Mouse (Mus musculus) intestine, embryonic 16.5 days (tissue): ENCODE results near the gene Sh3kbp1. TPM values are rescaled to one million over a fixed set of nuclear protein-coding genes. Genes with fewer than 3 reads are reported as not detected.

Experiments
- ATAC-seq: fragments of 200-750 bp; cut with Nextera tagmentation; 2 replicates; pipeline ENCODE4 v1.8.0; 2017; ENCODE audit warnings: moderate TSS enrichment, moderate library complexity
- H3K27ac ChIP-seq: fragments of 300-500 bp; sonication (generic); 2 replicates; pipeline ENCODE4 v1.5.1; 2014; ENCODE audit warnings: mild to moderate bottlenecking, low read length
- H3K27me3 ChIP-seq: fragments of 300-500 bp; sonication (generic); replicated peaks from 2 replicates; pipeline ENCODE4 v1.6.1; 2014; ENCODE audit warnings: low read length, control low read depth, mixed read lengths; ENCODE audit not compliant: control insufficient read depth, insufficient read depth
- H3K36me3 ChIP-seq: fragments of 300-500 bp; sonication (generic); 2 replicates; pipeline ENCODE4 v1.6.1; 2014; ENCODE audit warnings: low read length, control low read depth; ENCODE audit not compliant: control insufficient read depth, insufficient read depth
- H3K4me1 ChIP-seq: fragments of 300-500 bp; sonication (generic); 2 replicates; pipeline ENCODE4 v1.6.1; 2014; ENCODE audit warnings: low read length, control low read depth, mixed read lengths; ENCODE audit not compliant: control insufficient read depth, insufficient read depth
- H3K4me2 ChIP-seq: fragments of 300-500 bp; sonication (generic); 2 replicates; pipeline ENCODE4 v1.6.1; 2014; ENCODE audit warnings: low read depth, low read length, control low read depth
- H3K4me3 ChIP-seq: fragments of 300-500 bp; sonication (generic); 2 replicates; pipeline ENCODE4 v1.5.1; 2014; ENCODE audit warnings: mild to moderate bottlenecking, low read length
- H3K9ac ChIP-seq: fragments of 300-500 bp; sonication (generic); 2 replicates; pipeline ENCODE4 v1.6.1; 2014; ENCODE audit warnings: low read depth, low read length
- H3K9me3 ChIP-seq: fragments of 300-500 bp; sonication (generic); 2 replicates; pipeline ENCODE4 v1.6.1; 2016; ENCODE audit warnings: low read length, control low read depth; ENCODE audit not compliant: control insufficient read depth
- WGBS: fragments of 180-500 bp; shearing (Covaris S2); extraction: QIAGEN DNeasy Blood & Tissue Kit; methylation state at CpG from one replicate; pipeline ENCODE4 v1.1.7; 2014; 5-methylcytosine and 5-hydroxymethylcytosine counted together
- polyA plus RNA-seq: library from polyadenylated mRNA; unstranded; fragments of >200 nt; fragmentation: Nextera tagmentation; extraction: Ambion mirVana; gene quantifications from 2 replicates; pipeline ENCODE4 v1.2.1, GENCODE M21; 2015

Sh3kbp1 gene
- polyA plus RNA-seq, 1 experiment from 2014 or later: 20.8 TPM

DNA sequence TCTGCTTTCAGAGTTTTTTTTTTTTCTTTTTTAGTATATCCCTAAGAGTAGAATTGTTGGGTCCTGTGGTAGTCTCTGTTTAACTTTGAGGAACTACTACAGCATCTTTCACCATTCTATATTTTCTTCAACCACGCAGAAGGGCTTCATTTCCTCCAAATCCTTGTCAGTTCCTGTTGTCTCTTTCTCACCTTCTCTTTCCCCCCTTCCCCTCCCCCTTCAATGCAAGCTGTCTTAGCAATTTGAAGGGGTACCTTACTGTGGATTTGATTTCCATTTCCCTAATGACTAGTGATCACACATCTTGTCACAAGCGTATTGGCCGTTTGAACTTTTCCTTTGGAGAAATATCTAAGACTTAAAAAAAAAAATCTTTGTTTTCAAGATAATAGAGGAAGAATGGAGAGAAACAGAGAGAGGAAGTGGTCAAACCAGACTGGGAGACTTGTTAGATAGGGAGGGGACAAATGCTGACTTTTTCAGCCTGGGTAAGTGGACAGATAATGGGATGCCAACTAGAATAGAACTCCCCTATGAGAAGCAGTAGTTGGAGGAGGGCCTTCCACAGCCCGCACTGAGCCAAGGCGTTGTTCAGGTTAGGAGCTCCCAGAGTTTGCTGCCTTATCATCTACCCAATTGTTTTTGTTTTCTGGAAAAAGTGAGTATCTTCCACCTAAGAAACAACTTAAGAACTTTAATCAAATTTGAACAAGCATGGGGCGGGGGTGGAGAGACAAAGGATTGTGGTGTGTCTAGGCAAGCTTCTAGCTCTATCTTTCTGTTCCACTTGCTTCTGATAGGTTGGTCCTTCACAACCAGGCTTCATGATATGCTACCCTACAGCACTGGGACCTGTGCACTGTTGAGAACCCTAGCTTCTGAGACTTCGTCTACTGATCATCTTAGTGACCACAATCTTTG, 130.1 kb downstream of the Sh3kbp1 start:
- ATAC-seq: no peak

DNA sequence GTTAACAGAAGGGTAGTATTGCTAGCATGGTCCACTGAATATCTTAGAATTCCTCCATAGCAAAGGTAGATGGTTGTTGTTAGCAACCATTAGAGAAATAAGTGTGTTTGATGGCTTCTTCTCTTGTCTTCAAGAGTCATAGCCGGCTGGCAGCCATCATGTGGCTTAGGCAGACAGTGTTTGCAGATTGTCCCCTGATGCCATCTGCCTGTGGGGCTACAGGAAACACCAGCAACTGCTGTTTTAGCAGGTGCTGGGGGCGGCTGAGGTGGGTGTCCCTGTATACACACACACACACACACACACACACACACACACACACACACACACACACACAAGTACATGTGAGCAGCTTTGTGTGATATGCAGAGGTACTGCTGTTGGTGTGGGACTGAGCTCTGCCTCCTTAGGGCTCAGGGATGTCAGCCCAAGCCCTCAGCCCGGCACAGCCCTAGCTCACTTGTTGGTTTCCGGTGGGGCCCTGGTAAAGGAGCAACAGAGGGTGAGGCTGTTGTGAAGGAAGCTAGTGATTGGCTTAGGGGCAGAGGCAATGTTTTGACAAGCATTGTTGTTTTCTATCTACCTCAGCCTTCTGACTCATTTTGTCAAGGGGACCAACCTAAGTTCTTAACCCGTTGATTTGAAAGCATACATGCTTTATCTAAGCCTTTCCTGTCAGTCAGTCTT, 130.9 kb downstream of the Sh3kbp1 start:
- H3K4me1 ChIP-seq: no peaks in the 10 kb centered on the region
- no peak overlapping the region for H3K4me2 ChIP-seq
- no peaks in the 10 kb centered on the region for H3K9me3 ChIP-seq
- H3K9ac ChIP-seq: no peak overlapping the region
- H3K4me3 ChIP-seq: no peak overlapping the region
- no peak overlapping the region for H3K27ac ChIP-seq
- 82% methylated on average over 4 of the region's 5 CpGs for WGBS
- no peaks in the 10 kb centered on the region for H3K27me3 ChIP-seq
- no peak for ATAC-seq
- H3K36me3 ChIP-seq: no peaks in the 10 kb centered on the region

More for the DNA sequence above, 130.1 kb downstream of the Sh3kbp1 start:
- Histone ChIP-seq H3K4me2 (no peak overlapping the region), H3K27me3 (no peaks in the 10 kb centered on the region), H3K9ac (no peak overlapping the region), H3K9me3 (no peaks in the 10 kb centered on the region), H3K36me3 (no peaks in the 10 kb centered on the region), H3K27ac (no peak overlapping the region), H3K4me1 (no peaks in the 10 kb centered on the region), H3K4me3 (no peak overlapping the region)
- 87% methylated on average over 7 of the region's 7 CpGs for WGBS

- Histone ChIP-seq H3K36me3 (no peaks in the 10 kb centered on the region), H3K9me3 (no peaks in the 10 kb centered on the region), H3K27ac (no peak overlapping the region), H3K4me1 (no peaks in the 10 kb centered on the region), H3K27me3 (no peaks in the 10 kb centered on the region), H3K9ac (no peak overlapping the region), H3K4me3 (no peak overlapping the region), H3K4me2 (no peak overlapping the region)
- no peak for ATAC-seq
- 87% methylated on average over 3 of the region's 3 CpGs for WGBS
Observed at GRCm38 (mm10) chrX:159763801-159764200, 136.7 kb downstream of the Sh3kbp1 start.

DNA sequence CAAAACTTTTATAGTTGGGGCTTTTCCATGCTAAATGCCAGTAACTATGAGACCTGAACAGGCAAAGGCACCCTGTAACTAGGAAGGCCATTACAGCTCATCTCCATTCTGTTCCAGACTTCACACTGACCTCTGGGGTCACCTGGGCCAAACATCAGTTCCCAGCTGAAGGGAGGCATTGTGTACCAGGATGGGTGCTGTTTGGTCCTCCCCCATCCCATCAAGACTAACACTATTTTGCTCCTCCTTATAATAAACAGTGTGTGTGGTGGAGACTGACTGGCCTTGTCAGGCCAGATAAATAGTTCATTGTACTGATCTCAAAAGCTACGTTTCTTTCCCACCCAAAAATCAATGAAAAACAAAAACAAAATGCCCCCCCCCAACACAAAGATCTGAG, 138.8 kb downstream of the Sh3kbp1 start:
- no peak overlapping the region for H3K4me2 ChIP-seq
- no peaks in the 10 kb centered on the region for H3K9me3 ChIP-seq
- H3K36me3 ChIP-seq: no peaks in the 10 kb centered on the region
- H3K4me1 ChIP-seq: no peaks in the 10 kb centered on the region
- H3K4me3 ChIP-seq: no peak overlapping the region
- no peaks in the 10 kb centered on the region for H3K27me3 ChIP-seq
- H3K9ac ChIP-seq: no peak overlapping the region
- whole genome bisulfite sequencing: 52% methylated on average over 1 of the region's 1 CpGs
- no peak overlapping the region for H3K27ac ChIP-seq
- no peak for ATAC-seq

DNA sequence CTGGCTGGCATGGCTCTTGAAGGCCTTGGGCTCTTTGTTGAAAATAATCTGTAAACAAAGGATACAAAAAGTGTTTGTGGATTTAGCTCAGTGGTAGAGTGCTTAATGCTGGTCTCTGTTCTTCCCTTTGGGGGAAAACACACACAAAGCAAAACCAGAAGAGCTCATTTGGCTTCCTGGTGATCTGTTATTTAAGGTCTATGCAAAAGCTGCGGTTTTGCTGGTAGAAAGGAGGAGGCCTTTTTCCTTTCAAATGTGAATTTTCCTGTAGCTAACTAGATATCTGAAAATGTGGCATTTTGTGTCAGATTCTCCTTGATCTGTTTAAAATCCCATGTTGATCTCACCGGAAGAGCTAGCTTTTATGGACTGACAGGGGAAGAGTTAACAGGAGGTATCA, 141.9 kb downstream of the Sh3kbp1 start:
- no peak for ATAC-seq
- H3K27ac ChIP-seq: no peak overlapping the region
- WGBS: 69% methylated on average over 2 of the region's 2 CpGs
- H3K4me1 ChIP-seq: no peaks in the 10 kb centered on the region
- no peak overlapping the region for H3K9ac ChIP-seq
- no peaks in the 10 kb centered on the region for H3K27me3 ChIP-seq
- no peaks in the 10 kb centered on the region for H3K36me3 ChIP-seq
- no peak overlapping the region for H3K4me2 ChIP-seq
- no peak overlapping the region for H3K4me3 ChIP-seq
- no peaks in the 10 kb centered on the region for H3K9me3 ChIP-seq

DNA sequence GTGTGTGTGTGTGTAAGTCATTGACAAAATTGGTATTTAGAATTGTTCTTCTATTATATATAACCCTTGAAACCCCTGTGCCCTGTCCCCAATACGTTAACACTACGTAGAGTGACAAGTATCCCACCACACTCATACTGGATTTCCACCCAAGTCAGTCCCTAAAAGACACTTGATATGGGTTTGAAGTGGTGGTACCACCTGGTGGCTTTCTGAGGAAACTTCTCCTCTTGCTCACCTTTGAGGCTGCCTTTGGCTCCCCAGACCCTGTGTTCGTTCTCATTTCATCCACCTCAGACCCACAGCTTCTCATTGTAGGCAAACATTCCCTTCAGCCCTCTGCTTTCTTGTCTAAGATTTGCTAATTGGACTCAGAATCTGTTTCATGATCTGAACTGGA, 142.7 kb downstream of the Sh3kbp1 start:
- no peaks in the 10 kb centered on the region for H3K4me1 ChIP-seq
- H3K27ac ChIP-seq: no peak overlapping the region
- no peaks in the 10 kb centered on the region for H3K27me3 ChIP-seq
- no peaks in the 10 kb centered on the region for H3K36me3 ChIP-seq
- no peak overlapping the region for H3K4me3 ChIP-seq
- no peak overlapping the region for H3K4me2 ChIP-seq
- no peaks in the 10 kb centered on the region for H3K9me3 ChIP-seq
- no peak overlapping the region for H3K9ac ChIP-seq
- no peak for ATAC-seq
- 97% methylated on average over 3 of the region's 3 CpGs for WGBS

GRCm38 (mm10) chrX:159772137-159772536, 145.1 kb downstream of the Sh3kbp1 start:
- no peak overlapping the region for H3K9ac ChIP-seq
- H3K4me1 ChIP-seq: no peaks in the 10 kb centered on the region
- no peak overlapping the region for H3K27ac ChIP-seq
- ATAC-seq: no peak
- no peak overlapping the region for H3K4me3 ChIP-seq
- H3K9me3 ChIP-seq: no peaks in the 10 kb centered on the region
- WGBS: 74% methylated on average over 4 of the region's 4 CpGs
- no peaks in the 10 kb centered on the region for H3K27me3 ChIP-seq
- H3K4me2 ChIP-seq: no peak overlapping the region
- H3K36me3 ChIP-seq: no peaks in the 10 kb centered on the region

DNA sequence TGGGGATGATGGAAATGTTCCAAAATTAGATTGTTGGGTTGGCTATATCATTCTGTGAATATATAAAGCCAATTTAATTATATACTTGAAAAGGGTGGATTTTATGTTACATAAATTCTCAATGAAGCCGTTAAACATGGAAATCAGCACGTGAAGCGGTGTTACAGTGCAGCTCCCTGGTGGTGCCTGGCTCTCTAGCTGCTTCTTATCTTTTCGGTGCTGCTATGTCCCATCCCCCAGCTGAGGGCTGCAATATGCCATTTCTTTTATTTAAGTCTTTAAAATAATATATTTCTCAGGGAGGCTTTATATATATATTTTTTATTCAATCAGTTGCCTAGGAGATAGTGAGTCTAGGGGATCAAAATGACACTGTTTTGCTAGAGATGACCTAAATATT, 148.0 kb downstream of the Sh3kbp1 start:
- no peak overlapping the region for H3K9ac ChIP-seq
- H3K27ac ChIP-seq: no peak overlapping the region
- no peaks in the 10 kb centered on the region for H3K36me3 ChIP-seq
- no peaks in the 10 kb centered on the region for H3K27me3 ChIP-seq
- no peak overlapping the region for H3K4me2 ChIP-seq
- no peak overlapping the region for H3K4me3 ChIP-seq
- no peaks in the 10 kb centered on the region for H3K9me3 ChIP-seq
- 87% methylated on average over 4 of the region's 4 CpGs for WGBS
- ATAC-seq: no peak
- H3K4me1 ChIP-seq: no peaks in the 10 kb centered on the region

- Histone ChIP-seq H3K9ac (no peak overlapping the region), H3K4me3 (no peak overlapping the region), H3K9me3 (no peaks in the 10 kb centered on the region), H3K4me2 (no peak overlapping the region), H3K27me3 (no peaks in the 10 kb centered on the region), H3K36me3 (no peaks in the 10 kb centered on the region), H3K4me1 (no peaks in the 10 kb centered on the region), H3K27ac (no peak overlapping the region)
- no peak for ATAC-seq
- WGBS: 100% methylated on average over 1 of the region's 1 CpGs
Observed at GRCm38 (mm10) chrX:159778787-159779186, 151.7 kb downstream of the Sh3kbp1 start.
